Comparison of ENCODE assay signal across 8 mouse cellular contexts in genomic region chr12:91815990-91816389, GRCm38 (mm10). TPM values are rescaled to one million over a fixed set of nuclear protein-coding genes. Genes with fewer than 3 reads are reported as not detected.
DNase-seq lines count a peak whose midpoint lies in the region; ATAC-seq and TF ChIP-seq lines count a peak whose summit lies in the region.

No protein-coding gene starts in this region.

- peaks cover 60% of the 10 kb centered on the region for H3K36me3 ChIP-seq in heart, embryonic 16.5 days (ENCODE audit: control insufficient read depth, insufficient read depth)
- peaks cover 50% of the 10 kb centered on the region for H3K36me3 ChIP-seq in liver, embryonic 14.5 days (replicated peaks; ENCODE audit: control insufficient read depth, insufficient read depth, low read depth)
- peaks cover 93% of the 10 kb centered on the region for H3K36me3 ChIP-seq in neural tube, embryonic 13.5 days

- TF ChIP-seq CTCF in liver, embryonic 14.5 days (IDR thresholded peaks at IDR 0.05; ENCODE audit: low read depth): peak; percentile 78

- no peak overlapping the region for H3K9ac ChIP-seq in heart, embryonic 16.5 days (ENCODE audit: low read length)
- no peak overlapping the region for H3K9ac ChIP-seq in liver, embryonic 14.5 days (replicated peaks)
- H3K9ac ChIP-seq in neural tube, embryonic 13.5 days: no peak overlapping the region

- peak; percentile 97 for ATAC-seq in common myeloid progenitor, adult 5-6 weeks (replicated peaks; ENCODE audit: low read depth, poor library complexity, severe bottlenecking)
- 0 out of 2 replicates have a peak, but pooled peaks have one; percentile 41 for ATAC-seq in heart, embryonic 16.5 days (replicated peaks; ENCODE audit: extremely low read depth, insufficient read depth, low FRiP score)
- no peak for ATAC-seq in liver, embryonic 14.5 days (ENCODE audit: insufficient read depth)
- peak; percentile 78 for ATAC-seq in neural tube, embryonic 13.5 days (ENCODE audit: low read depth)

- H3K4me1 ChIP-seq in heart, embryonic 16.5 days (ENCODE audit: control insufficient read depth, insufficient read depth, low read length): no peaks in the 10 kb centered on the region
- H3K4me1 ChIP-seq in liver, embryonic 14.5 days (replicated peaks; ENCODE audit: control insufficient read depth in 2 of 2, insufficient read depth in 2 of 2, low read length in 1 of 2): no peaks in the 10 kb centered on the region
- H3K4me1 ChIP-seq in neural tube, embryonic 13.5 days (replicated peaks): no peaks in the 10 kb centered on the region

- H3K4me2 ChIP-seq in heart, embryonic 16.5 days (ENCODE audit: low read depth, low read length): no peak overlapping the region
- H3K4me2 ChIP-seq in liver, embryonic 14.5 days (ENCODE audit: low read depth): no peak overlapping the region
- H3K4me2 ChIP-seq in neural tube, embryonic 13.5 days: no peak overlapping the region

- no peak overlapping the region for H3K27ac ChIP-seq in heart, embryonic 16.5 days (ENCODE audit: low read length)
- H3K27ac ChIP-seq in liver, embryonic 14.5 days: no peak overlapping the region
- H3K27ac ChIP-seq in neural tube, embryonic 13.5 days (replicated peaks): no peak overlapping the region

- no peak for TF ChIP-seq EP300 in liver, embryonic 14.5 days (IDR thresholded peaks at IDR 0.05; ENCODE audit: low read depth)

- DNase-seq in A20 (ENCODE audit: low read depth, low spot score): peak; percentile 83
- peak; percentile 66 for DNase-seq in R1 (ENCODE audit: low read depth, low spot score)
- peak; percentile 65 for DNase-seq in kidney, postnatal 10 days
- peak; percentile 17 to 31 (median 29) for DNase-seq in liver, embryonic 14.5 days (ENCODE audit: low read depth in 3 of 3, low spot score in 3 of 3)
- peak; percentile 17 for DNase-seq in telencephalon, adult 2 months (ENCODE audit: low read depth, low spot score)

- WGBS in heart, embryonic 16.5 days: 34% methylated on average over 10 of the region's 10 CpGs
- 25% methylated on average over 10 of the region's 10 CpGs for WGBS in liver, embryonic 14.5 days (ENCODE audit: insufficient replicate concordance)
- WGBS in neural tube, embryonic 13.5 days: 30% methylated on average over 10 of the region's 10 CpGs

- no peaks in the 10 kb centered on the region for H3K27me3 ChIP-seq in heart, embryonic 16.5 days (ENCODE audit: control insufficient read depth, insufficient read depth, low read length)
- no peaks in the 10 kb centered on the region for H3K27me3 ChIP-seq in liver, embryonic 14.5 days (ENCODE audit: control insufficient read depth, insufficient read depth, low read length)
- no peaks in the 10 kb centered on the region for H3K27me3 ChIP-seq in neural tube, embryonic 13.5 days

- no peak overlapping the region for H3K4me3 ChIP-seq in heart, embryonic 16.5 days (ENCODE audit: low read length)
- no peak overlapping the region for H3K4me3 ChIP-seq in liver, embryonic 14.5 days (ENCODE audit: insufficient read depth in 1 of 2, low read depth in 2 of 2, low read length in 2 of 2)
- H3K4me3 ChIP-seq in neural tube, embryonic 13.5 days: no peak overlapping the region

- H3K9me3 ChIP-seq in heart, embryonic 16.5 days (replicated peaks; ENCODE audit: control insufficient read depth, low read length): no peaks in the 10 kb centered on the region
- H3K9me3 ChIP-seq in liver, embryonic 14.5 days (ENCODE audit: control insufficient read depth, low read length): no peaks in the 10 kb centered on the region
- no peaks in the 10 kb centered on the region for H3K9me3 ChIP-seq in neural tube, embryonic 13.5 days

RNA-seq across cellular contexts. Expression of gene Ston2, which starts 27.8 kb away (rescaled TPM):
- total RNA-seq in common myeloid progenitor, adult 5-6 weeks (2017): 1.8 and 3.0 TPM in 2 replicates
- 2.9 and 3.7 TPM in 2 replicates for polyA plus RNA-seq in heart, embryonic 16.5 days (2015; fragmentation: Nextera tagmentation; extraction: Ambion mirVana)
- 21.6 and 26.6 TPM in 2 replicates for polyA plus RNA-seq in liver, embryonic 14.5 days (2012; rRNA removed)
- polyA plus RNA-seq in liver, embryonic 14.5 days (2014; fragmentation: Nextera tagmentation; extraction: Ambion mirVana): 15.4 and 16.9 TPM in 2 replicates
- 6.8 and 7.4 TPM in 2 replicates for polyA plus RNA-seq in neural tube, embryonic 13.5 days (2015; fragmentation: Nextera tagmentation; extraction: Ambion mirVana)

RNA-seq across cellular contexts. Expression of gene Sel1l, which starts 33.0 kb away (rescaled TPM):
- 48.1 and 67.9 TPM in 2 replicates for total RNA-seq in common myeloid progenitor, adult 5-6 weeks (2017)
- polyA plus RNA-seq in heart, embryonic 16.5 days (2015; fragmentation: Nextera tagmentation; extraction: Ambion mirVana): 51.9 and 54.7 TPM in 2 replicates
- 6.9 and 12.8 TPM in 2 replicates for polyA plus RNA-seq in liver, embryonic 14.5 days (2012; rRNA removed)
- 27.3 and 28.3 TPM in 2 replicates for polyA plus RNA-seq in liver, embryonic 14.5 days (2014; fragmentation: Nextera tagmentation; extraction: Ambion mirVana)
- polyA plus RNA-seq in neural tube, embryonic 13.5 days (2015; fragmentation: Nextera tagmentation; extraction: Ambion mirVana): 111 and 128 TPM in 2 replicates

Comparison
In these comparisons a context has a peak if more than half of its experiments do, and no peak if none do; other contexts are left out.
1. DNase-seq: peak in every context shown above with its lines; median percentile 83 in A20; 66 in R1; 65 in kidney, postnatal 10 days; 29 in liver, embryonic 14.5 days; 17 in telencephalon, adult 2 months.